Mouse (Mus musculus) hindbrain, embryonic 12.5 days (tissue): ENCODE results near the gene Apbb1ip. TPM values are rescaled to one million over a fixed set of nuclear protein-coding genes. Genes with fewer than 3 reads are reported as not detected.
"Not testable (repeated sequence)": the region's sequence is repeated elsewhere in the genome, so short reads cannot be mapped to it uniquely, and the experiment has no call there.

Experiments used
- ATAC-seq: fragments of 200-750 bp; cut with Nextera tagmentation; 2 replicates; pipeline ENCODE4 v1.8.0; 2017; ENCODE audit warnings: moderate TSS enrichment; ENCODE audit not compliant: low FRiP score
- H3K27ac ChIP-seq: fragments of 300-500 bp; sonication (generic); 2 replicates; pipeline ENCODE4 v1.5.1; 2016; ENCODE audit warnings: mild to moderate bottlenecking
- H3K27me3 ChIP-seq: fragments of 300-500 bp; sonication (generic); 2 replicates; pipeline ENCODE4 v1.6.1; 2016; ENCODE audit warnings: mild to moderate bottlenecking
- H3K36me3 ChIP-seq: fragments of 300-500 bp; sonication (generic); 2 replicates; pipeline ENCODE4 v1.6.1; 2016; ENCODE audit warnings: mild to moderate bottlenecking
- H3K4me1 ChIP-seq: fragments of 300-500 bp; sonication (generic); 2 replicates; pipeline ENCODE4 v1.6.1; 2016
- H3K4me2 ChIP-seq: fragments of 300-500 bp; sonication (generic); replicated peaks from 2 replicates; pipeline ENCODE4 v1.6.1; 2016; ENCODE audit warnings: mild to moderate bottlenecking
- H3K4me3 ChIP-seq: fragments of 300-500 bp; sonication (generic); 2 replicates; pipeline ENCODE4 v1.5.1; 2016; ENCODE audit warnings: mild to moderate bottlenecking
- H3K9ac ChIP-seq: fragments of 300-500 bp; sonication (generic); 2 replicates; pipeline ENCODE4 v1.6.1; 2016; ENCODE audit warnings: mild to moderate bottlenecking, moderate library complexity
- H3K9me3 ChIP-seq: fragments of 300-500 bp; sonication (generic); replicated peaks from 2 replicates; pipeline ENCODE4 v1.6.1; 2016; ENCODE audit warnings: mild to moderate bottlenecking
- WGBS: fragments of 180-500 bp; shearing (Covaris S2); methylation state at CpG from one replicate; pipeline ENCODE4 v1.1.7; 2016; 5-methylcytosine and 5-hydroxymethylcytosine counted together
- polyA plus RNA-seq: library from polyadenylated mRNA; unstranded; fragments of >200 nt; fragmentation: Nextera tagmentation; extraction: Ambion mirVana; gene quantifications from 2 replicates; pipeline ENCODE4 v1.2.1, GENCODE M21; 2016

The Apbb1ip gene
- polyA plus RNA-seq, 1 experiment from 2014 or later = 0.65 TPM

GRCm38 (mm10) chr2:22865818-22866217 is 91.9 kb downstream of the Apbb1ip start:
- Histone ChIP-seq H3K27ac (no peak overlapping the region), H3K4me1 (no peaks in the 10 kb centered on the region), H3K27me3 (no peaks in the 10 kb centered on the region), H3K4me2 (no peak overlapping the region), H3K36me3 (no peaks in the 10 kb centered on the region), H3K9me3 (no peaks in the 10 kb centered on the region), H3K9ac (no peak overlapping the region), H3K4me3 (no peak overlapping the region)
- ATAC-seq = no peak
- 88% methylated on average over 1 of the region's 1 CpGs for WGBS

GRCm38 (mm10) chr2:22866894-22867424 is 93.1 kb downstream of the Apbb1ip start:
- H3K36me3 ChIP-seq = no peaks in the 10 kb centered on the region
- H3K4me2 ChIP-seq = no peak overlapping the region
- H3K27me3 ChIP-seq = no peaks in the 10 kb centered on the region
- no peaks in the 10 kb centered on the region for H3K9me3 ChIP-seq
- WGBS = 79% methylated on average over 7 of the region's 7 CpGs
- no peaks in the 10 kb centered on the region for H3K4me1 ChIP-seq
- no peak overlapping the region for H3K9ac ChIP-seq
- no peak overlapping the region for H3K27ac ChIP-seq
- no peak for ATAC-seq
- no peak overlapping the region for H3K4me3 ChIP-seq

GRCm38 (mm10) chr2:22873159-22873558 is 99.3 kb downstream of the Apbb1ip start:
- Histone ChIP-seq H3K36me3 (no peaks in the 10 kb centered on the region), H3K9me3 (no peaks in the 10 kb centered on the region), H3K27me3 (no peaks in the 10 kb centered on the region), H3K4me1 (no peaks in the 10 kb centered on the region), H3K4me3 (no peak overlapping the region), H3K27ac (no peak overlapping the region), H3K9ac (no peak overlapping the region), H3K4me2 (no peak overlapping the region)
- ATAC-seq = no peak
- WGBS = 91% methylated on average over 1 of the region's 1 CpGs

GRCm38 (mm10) chr2:22874628-22875027 is 100.7 kb downstream of the Apbb1ip start:
- Histone ChIP-seq H3K4me2 (no peak overlapping the region), H3K36me3 (no peaks in the 10 kb centered on the region), H3K9ac (no peak overlapping the region), H3K4me3 (no peak overlapping the region), H3K27me3 (no peaks in the 10 kb centered on the region), H3K9me3 (no peaks in the 10 kb centered on the region), H3K27ac (no peak overlapping the region), H3K4me1 (no peaks in the 10 kb centered on the region)
- 53% methylated on average over 10 of the region's 10 CpGs for WGBS
- no peak for ATAC-seq

GRCm38 (mm10) chr2:22876614-22877013 is 102.7 kb downstream of the Apbb1ip start:
- no peaks in the 10 kb centered on the region for H3K27me3 ChIP-seq
- no peak overlapping the region for H3K4me2 ChIP-seq
- WGBS = 96% methylated on average over 3 of the region's 3 CpGs
- no peak overlapping the region for H3K27ac ChIP-seq
- no peaks in the 10 kb centered on the region for H3K36me3 ChIP-seq
- no peaks in the 10 kb centered on the region for H3K4me1 ChIP-seq
- no peak overlapping the region for H3K4me3 ChIP-seq
- no peaks in the 10 kb centered on the region for H3K9me3 ChIP-seq
- ATAC-seq = no peak
- no peak overlapping the region for H3K9ac ChIP-seq

- Histone ChIP-seq H3K4me2 (no peak overlapping the region), H3K4me3 (no peak overlapping the region), H3K4me1 (no peaks in the 10 kb centered on the region), H3K9ac (no peak overlapping the region), H3K27me3 (no peaks in the 10 kb centered on the region), H3K9me3 (no peaks in the 10 kb centered on the region), H3K36me3 (no peaks in the 10 kb centered on the region), H3K27ac (no peak overlapping the region)
- WGBS = 50% methylated on average over 1 of the region's 1 CpGs
- ATAC-seq = no peak
Measured at GRCm38 (mm10) chr2:22878781-22879180, 104.9 kb downstream of the Apbb1ip start.

- ATAC-seq, H3K4me3 ChIP-seq, H3K27me3 ChIP-seq, H3K4me1 ChIP-seq, H3K9ac ChIP-seq, H3K36me3 ChIP-seq, H3K27ac ChIP-seq, H3K4me2 ChIP-seq, H3K9me3 ChIP-seq: not testable (repeated sequence)
- 76% methylated on average over 3 of the region's 3 CpGs for WGBS
Measured at GRCm38 (mm10) chr2:22880726-22881125, 106.8 kb downstream of the Apbb1ip start.

GRCm38 (mm10) chr2:22894932-22895281 is 121.0 kb downstream of the Apbb1ip start:
- 29% methylated on average over 9 of the region's 9 CpGs for WGBS
- ATAC-seq = peak; percentile 59
- peak overlapping the region; percentile 92 for H3K27ac ChIP-seq

GRCm38 (mm10) chr2:22895282-22896273 is 121.7 kb downstream of the Apbb1ip start, which contains the start of gene Pdss1:
TSS of gene Pdss1 (plus strand) at chr2:22895522.
- H3K4me3 ChIP-seq = peak within 1 kb of the TSS; percentile 82
- WGBS = under 1% methylated on average over 81 of the region's 81 CpGs
- H3K9ac ChIP-seq = peak within 1 kb of the TSS; percentile 70
- peak within 1 kb of the TSS; percentile 92 for H3K27ac ChIP-seq
- H3K4me1 ChIP-seq = no peaks in the 10 kb centered on the region
- ATAC-seq = peak; percentile 99
- H3K36me3 ChIP-seq = no peaks in the 10 kb centered on the region
- H3K9me3 ChIP-seq = no peaks in the 10 kb centered on the region
- H3K4me2 ChIP-seq = peak within 1 kb of the TSS; percentile 71
- H3K27me3 ChIP-seq = no peaks in the 10 kb centered on the region

More at GRCm38 (mm10) chr2:22894932-22895281, 121.0 kb downstream of the Apbb1ip start:
- no peaks in the 10 kb centered on the region for H3K4me1 ChIP-seq
- H3K9ac ChIP-seq = peak overlapping the region; percentile 70
- no peaks in the 10 kb centered on the region for H3K9me3 ChIP-seq
- H3K4me3 ChIP-seq = peak overlapping the region; percentile 82
- H3K36me3 ChIP-seq = no peaks in the 10 kb centered on the region
- H3K27me3 ChIP-seq = no peaks in the 10 kb centered on the region
- H3K4me2 ChIP-seq = peak overlapping the region; percentile 71

- H3K9me3 ChIP-seq = no peaks in the 10 kb centered on the region
Measured at GRCm38 (mm10) chr2:22903947-22904346, 130.1 kb downstream of the Apbb1ip start.

GRCm38 (mm10) chr2:22914421-22914820 is 140.5 kb downstream of the Apbb1ip start:
- H3K4me2 ChIP-seq = no peak overlapping the region
- H3K9me3 ChIP-seq = no peaks in the 10 kb centered on the region
- H3K9ac ChIP-seq = no peak overlapping the region
- peaks cover 30% of the 10 kb centered on the region for H3K36me3 ChIP-seq
- ATAC-seq = no peak
- no peaks in the 10 kb centered on the region for H3K4me1 ChIP-seq
- no peak overlapping the region for H3K4me3 ChIP-seq
- no peak overlapping the region for H3K27ac ChIP-seq
- no peaks in the 10 kb centered on the region for H3K27me3 ChIP-seq
- WGBS = 84% methylated on average over 3 of the region's 3 CpGs

More at GRCm38 (mm10) chr2:22903947-22904346, 130.1 kb downstream of the Apbb1ip start:
- Histone ChIP-seq H3K27me3 (no peaks in the 10 kb centered on the region), H3K4me1 (no peaks in the 10 kb centered on the region), H3K4me2 (no peak overlapping the region), H3K4me3 (no peak overlapping the region), H3K9ac (no peak overlapping the region), H3K27ac (no peak overlapping the region), H3K36me3 (peaks cover 45% of the 10 kb centered on the region)
- WGBS = 89% methylated on average over 3 of the region's 3 CpGs
- ATAC-seq = no peak

GRCm38 (mm10) chr2:22918651-22919050 is 144.8 kb downstream of the Apbb1ip start:
- no peaks in the 10 kb centered on the region for H3K9me3 ChIP-seq
- no peaks in the 10 kb centered on the region for H3K27me3 ChIP-seq
- H3K4me3 ChIP-seq = no peak overlapping the region
- H3K4me1 ChIP-seq = no peaks in the 10 kb centered on the region
- 91% methylated on average over 2 of the region's 2 CpGs for WGBS
- H3K4me2 ChIP-seq = no peak overlapping the region
- no peak overlapping the region for H3K9ac ChIP-seq
- peaks cover 34% of the 10 kb centered on the region; the same call in 1 of the 2 replicates for H3K36me3 ChIP-seq
- ATAC-seq = no peak
- H3K27ac ChIP-seq = no peak overlapping the region
